Mouse (Mus musculus): ENCODE results near the gene Arid4b.

Arid4b gene

DNA sequence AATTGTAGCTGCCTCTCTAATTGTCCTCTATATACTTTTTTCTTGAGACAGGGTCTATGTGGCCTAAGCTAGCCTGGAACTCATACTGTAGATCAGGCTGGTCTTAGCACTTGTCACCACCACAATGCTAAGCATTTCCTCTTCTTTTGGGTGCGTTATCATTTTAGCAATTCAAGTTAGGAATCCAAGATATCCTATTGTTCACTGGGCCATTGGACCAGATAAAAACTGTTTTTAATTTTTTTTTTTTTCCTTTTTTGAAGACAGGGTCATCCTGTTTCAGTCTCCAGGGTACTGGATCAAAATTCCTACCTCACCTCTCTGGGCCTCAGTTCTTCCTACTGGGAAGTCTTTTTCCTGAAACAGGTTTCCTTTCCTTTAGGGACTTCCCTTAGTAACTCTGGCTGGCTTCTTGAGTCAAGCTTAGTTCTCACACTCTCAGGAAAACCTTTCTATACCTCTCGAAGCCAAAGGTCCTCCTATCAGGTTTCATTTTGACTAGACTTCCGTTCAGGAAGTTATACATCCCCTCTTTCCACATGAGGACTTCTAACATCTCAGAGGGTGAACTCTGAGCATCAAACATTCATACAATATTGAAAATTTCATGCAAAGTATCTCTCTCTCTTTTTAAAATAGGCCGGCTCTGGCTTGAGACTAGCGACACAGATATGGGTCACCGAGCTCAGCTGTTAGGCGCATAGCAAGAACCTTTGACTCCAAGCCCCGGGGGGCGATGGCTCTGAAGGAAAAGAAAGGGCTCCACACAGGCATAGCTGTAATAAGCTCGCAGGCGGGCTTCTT, 621 bp upstream of the Arid4b start:
- peak; percentile 34 for DNase-seq (ENCODE audit: low spot score)

DNA sequence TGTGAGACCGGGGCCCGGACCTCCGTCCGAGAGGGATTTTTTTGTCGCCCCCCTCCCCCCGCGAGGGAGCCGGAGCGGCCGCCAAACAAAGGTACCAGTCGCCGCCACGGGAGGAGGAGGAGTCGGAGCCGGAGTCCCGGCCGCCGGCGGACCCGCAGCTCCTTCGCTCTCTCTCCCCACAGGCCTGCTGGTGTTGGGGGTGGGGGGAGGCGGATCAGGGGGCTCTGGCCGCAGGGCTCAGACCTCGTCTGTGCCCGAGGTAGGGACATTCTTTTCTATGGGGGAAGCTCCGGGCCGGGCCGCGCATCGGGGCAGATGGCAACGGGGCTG, 875 bp downstream of the Arid4b start:
- no peak for DNase-seq (ENCODE audit: low spot score)

DNA sequence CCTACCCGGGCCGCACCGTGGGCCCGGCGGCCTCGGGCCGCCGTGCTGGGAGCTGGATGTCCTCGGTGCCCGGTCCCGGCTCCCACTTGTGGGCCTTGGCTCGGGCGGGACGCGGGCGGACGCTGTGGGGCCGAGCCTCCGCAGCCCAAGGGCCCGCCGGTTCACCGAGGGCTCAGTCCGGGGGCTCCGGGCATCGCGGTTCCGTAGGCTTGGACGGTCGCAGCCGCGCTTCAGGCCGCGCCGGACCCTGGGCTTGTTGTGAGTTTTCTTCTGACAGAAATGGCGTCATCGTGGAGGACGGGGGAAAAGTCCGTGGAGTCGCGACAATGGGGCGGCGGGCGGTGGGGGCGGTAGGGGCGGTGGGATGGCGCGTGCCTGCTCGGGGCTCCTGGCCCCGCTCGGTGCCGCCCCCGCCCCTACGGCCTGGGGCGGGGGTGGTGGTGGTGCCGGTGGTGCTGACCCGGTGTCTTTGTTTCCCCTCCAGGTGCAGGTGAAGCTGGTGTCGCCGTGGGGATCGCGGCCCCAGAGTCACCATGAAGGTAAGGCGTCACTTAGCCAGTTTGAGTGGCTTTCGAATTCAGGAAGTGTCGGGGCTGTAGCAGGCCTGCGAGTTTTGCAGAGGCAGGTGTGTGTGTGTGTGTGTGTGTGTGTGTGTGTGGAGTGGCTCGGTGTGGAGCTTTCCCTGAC, 1.5 kb downstream of the Arid4b start:
- DNase-seq (ENCODE audit: low spot score), result peak; percentile 18

DNA sequence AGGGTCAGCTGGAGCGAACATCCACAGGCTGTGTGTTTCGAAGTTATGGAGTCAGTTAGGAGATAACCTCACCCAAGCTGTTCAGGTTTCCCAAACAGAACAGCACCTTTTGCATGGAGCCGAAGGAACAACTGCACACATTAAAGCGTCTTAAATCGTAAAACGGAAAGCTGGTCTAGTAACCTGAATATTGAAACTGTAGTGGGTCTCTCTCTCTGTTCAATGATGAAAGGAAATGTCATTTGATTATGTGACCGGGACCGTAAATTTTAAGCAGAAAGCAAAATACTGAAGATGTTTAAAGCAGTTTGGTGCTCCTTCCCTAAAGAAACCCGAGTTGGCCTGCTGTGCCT, 2.0 kb downstream of the Arid4b start:
- peak; percentile 25 for DNase-seq (ENCODE audit: low spot score)

DNA sequence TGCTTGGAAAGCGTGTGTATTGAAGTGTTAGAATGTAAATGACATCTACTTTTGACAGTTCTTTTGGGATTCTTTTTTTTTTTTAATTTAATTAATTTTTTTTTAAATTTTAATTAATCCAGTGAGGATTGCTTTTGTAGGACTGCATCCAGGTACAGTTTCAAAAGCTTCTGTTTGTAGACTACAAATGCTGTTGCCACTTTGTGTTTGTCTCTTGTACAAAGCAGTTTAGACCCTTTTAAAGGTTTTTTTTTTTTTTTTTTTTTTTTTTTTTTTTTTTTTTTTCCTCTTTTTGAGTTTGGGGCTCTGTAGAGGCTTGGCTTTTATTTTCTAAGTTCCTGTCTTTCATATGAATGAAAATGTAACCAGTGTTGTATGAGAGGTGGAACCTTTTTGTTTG, 2.7 kb downstream of the Arid4b start:
- no peak for DNase-seq (ENCODE audit: low spot score)

DNA sequence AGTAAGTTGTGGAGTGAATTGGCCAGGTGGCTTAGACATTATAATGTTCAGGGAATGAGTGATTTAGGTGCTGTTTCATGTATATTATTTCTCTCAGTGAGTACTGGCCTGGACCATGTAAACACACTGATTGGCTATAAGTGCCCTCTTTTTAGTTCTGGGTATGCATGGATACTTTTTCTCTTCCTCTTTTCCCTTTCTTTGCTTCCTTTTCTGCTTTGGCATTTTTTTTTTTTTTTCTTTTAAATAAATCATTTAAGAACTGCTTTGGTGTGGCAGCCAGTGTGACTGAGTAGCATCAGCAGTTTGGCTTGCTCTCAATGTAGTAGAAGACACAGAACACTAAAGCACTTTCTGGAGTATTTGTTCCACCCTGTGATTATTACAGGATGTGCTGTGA, 5.0 kb downstream of the Arid4b start:
- no peak for DNase-seq (ENCODE audit: low spot score)

DNA sequence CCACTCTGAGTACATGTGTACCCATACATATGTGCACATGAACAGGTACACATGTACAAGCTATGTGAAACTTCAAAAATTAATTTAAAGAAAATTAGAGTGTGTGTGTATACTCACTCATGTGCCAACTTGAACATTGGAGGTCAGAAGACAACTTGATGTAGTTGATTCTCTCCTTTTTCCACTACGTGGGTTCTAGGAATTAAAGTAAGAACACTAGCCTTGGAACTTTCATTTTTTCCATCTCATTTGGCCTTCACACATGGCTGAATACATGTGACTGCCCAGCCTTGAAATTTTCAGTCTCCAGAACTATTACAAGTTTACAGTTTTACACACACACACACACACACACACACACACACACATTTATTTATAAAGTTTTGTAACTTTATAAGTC, 6.3 kb downstream of the Arid4b start:
- DNase-seq (ENCODE audit: low spot score), result no peak

DNA sequence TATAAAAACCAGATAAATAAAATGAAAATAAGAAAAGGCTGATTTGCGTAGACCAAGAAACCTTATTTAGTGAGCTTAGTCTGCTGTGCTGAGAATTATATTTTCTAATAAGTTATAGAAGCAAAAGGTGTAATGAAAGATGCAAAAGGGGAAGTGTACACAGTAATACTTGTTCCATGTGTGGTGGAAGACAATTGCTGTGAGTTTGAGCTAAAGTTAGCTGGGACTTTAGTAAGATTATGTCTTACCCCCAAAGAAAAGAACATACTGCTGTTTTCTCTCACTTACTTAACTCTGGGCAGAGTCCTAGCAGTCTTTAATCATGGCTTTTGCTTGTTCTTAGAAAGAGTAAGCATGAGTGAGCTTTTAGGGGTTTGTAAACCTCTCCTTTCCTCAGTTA, 11.3 kb downstream of the Arid4b start:
- no peak for DNase-seq (ENCODE audit: low spot score)

DNA sequence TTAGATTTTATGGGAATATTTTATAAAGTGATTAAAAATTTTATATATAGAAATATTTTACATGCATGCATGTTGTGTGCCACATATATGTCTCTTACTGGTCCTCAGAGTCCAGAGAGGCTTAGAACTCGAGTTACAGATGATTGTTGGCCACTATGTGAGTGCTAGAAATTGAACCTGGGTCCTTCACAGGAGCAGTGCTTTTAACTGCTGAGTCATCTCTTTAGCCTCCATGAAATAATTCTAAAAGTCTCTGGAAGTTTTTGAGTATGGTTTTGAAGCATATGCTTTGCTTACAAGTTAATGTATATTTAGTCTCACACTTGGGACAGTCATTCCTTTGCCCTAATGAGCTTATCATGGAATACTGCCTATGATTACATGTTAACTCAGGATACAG, 12.3 kb downstream of the Arid4b start:
- no peak for DNase-seq (ENCODE audit: low spot score)

DNA sequence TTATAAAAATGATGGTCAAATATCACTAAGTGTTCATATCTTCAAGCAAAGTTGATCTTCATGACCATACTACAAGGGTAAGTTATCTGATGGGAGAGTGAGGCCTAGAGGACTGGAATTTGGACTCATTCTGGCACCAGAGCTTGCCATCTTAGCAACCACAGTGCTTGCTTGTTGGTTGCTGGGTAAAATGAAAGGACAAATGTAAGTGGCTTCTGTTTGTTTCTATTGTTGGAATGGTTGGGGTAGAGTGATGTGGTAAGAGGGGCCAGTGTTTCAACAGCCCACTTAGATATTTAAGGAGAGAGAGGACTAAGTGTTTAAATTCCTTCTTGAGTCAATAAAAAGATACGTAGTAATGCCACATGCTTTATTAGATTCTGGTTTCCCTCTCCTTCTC, 25.6 kb downstream of the Arid4b start:
- DNase-seq (ENCODE audit: low spot score), result no peak

DNA sequence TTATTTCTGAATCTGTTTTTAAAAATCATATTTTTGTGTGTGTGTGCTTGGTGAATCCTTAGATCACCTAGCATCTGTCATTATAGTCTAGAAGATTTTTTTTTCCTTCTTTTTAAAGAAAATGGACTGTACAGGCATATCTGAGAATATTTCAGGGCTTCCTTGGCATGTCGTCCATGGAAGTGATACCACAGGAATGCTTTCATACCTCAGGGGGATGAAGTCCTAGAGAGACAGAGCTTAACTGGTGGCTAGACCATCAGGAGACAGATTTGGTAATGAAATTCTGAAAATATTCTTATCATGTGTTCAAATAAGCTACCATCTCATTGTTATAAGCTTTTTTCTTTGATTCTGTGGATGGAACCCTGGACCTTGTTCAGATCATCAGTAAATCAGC, 40.0 kb downstream of the Arid4b start:
- no peak for DNase-seq (ENCODE audit: low spot score)

DNA sequence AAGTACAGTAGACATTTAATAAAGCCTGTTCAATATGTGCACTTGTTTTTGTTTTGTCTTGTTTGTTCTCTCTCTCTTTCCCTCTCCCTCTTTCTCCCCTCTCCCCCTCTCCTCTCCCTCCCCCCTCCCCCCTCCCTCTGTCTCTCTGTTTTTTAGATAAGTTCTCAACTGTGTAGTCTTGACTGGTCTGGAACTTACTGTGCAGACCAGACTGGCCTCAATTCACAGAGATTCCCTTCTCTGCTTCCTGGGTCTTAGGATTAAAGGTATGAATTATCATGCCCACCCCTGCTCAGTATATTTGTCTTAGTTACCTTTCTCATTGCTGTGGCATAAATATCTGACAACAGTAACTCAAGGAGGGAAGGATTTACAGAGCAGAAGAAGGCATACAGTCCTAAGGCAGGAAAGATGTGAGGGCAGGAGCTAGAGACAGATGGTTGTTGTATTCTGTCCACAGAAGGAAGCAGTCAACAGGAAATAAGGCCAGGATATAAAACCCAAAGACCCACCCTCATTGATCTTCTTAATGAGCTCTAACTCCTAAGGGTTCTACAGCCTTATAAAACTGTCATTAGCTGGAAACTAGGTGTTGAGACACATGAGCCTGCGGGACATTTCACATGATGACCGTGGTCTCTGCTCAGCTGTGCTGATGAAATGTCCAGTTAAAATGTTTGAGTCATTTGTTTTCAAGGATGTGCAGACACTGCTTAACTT, 47.3 kb downstream of the Arid4b start:
- DNase-seq (ENCODE audit: low spot score), result no peak

DNA sequence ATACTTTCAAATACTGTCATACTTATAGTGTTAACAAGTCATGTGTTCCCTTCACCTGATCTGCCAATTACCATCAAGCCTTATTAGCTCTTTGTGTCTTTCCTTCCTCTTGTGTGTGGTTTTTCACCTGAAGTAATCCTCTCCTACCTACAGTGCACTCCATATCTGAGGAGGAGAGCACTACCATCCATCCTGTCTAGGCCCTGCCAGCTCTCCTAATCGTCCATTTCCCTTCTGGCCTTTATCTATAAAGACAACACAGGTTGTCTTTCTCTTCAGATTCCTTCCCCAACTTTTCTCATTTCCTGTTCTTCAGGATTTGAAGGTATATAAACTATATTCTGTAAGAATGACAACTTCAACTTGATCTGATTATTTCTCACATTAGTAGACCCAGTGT, 48.1 kb downstream of the Arid4b start:
- no peak for DNase-seq (ENCODE audit: low spot score)

DNA sequence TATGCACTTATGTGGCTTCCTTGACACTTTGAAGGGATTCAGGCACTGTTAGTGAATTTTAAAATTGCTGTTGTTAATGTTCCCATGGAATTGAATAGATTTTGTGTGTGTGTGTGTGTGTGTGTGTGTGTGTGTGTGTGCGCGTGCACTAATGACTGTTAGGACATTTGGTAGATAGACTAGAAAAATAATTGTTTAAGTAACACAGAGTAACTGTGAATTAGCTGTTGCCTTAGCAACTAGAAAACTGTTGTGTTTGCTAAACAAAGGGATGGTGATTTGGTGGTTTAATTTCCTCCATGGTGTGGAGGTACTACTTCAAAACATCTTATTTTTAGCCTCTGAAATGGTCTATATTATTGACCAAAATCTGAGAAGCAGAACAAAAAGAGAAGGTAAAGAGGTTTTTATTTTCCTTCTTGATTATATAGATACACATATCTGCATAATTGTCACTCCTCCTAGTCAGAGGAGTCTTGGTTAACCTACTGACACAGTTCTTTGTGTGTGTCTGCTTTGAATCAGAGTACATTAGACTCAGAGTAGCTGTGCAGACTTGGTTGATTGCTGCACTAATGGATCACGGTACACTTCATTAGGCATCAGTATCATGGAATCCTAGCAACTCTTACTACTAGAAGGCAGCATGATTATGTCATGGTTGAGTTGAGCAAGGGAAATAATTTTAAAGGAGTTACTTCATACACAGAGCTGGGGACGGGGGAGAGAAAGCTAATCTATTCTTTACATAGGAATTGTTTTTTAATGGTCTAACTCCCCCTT, 50.9 kb downstream of the Arid4b start:
- no peak for DNase-seq (ENCODE audit: low spot score)

DNA sequence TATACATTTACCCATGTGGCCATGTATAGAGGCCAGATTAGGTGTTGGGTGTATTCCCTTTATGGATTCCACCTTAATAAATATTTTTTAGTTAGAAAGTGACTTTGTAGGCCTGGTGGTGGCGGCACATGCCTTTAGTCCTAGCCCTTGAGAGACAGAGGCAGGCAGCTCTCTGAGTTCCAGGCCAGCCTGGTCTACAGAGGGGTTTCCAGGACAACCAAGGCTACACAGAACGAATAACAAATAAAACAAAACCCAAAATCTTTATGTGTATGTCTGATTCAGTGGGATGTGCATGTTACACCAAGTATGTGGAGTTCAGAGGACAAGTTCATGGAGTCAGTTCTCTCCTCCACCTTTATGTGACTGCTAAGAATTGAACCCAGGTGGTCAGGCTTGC, 52.8 kb downstream of the Arid4b start:
- DNase-seq (ENCODE audit: low spot score), result no peak

DNA sequence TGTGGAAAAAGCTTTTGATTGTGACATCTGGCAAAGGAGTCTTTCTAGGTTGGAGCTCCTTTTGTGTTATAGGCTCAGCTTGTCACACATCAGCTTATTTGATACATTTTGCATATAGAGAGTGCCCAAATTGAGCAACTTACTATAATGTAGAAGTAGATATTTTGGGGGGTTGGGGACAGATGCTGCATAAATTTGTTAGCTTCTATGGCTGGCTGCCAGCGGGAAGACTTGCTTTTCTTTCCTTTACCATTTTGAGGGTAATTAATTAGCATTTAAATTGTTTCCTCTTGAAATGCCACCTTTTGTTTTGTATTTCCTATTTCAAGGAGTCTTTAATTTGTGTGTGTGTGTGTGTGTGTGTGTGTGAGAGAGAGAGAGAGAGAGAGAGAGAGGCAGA, 68.6 kb downstream of the Arid4b start:
- no peak for DNase-seq (ENCODE audit: low spot score)

DNA sequence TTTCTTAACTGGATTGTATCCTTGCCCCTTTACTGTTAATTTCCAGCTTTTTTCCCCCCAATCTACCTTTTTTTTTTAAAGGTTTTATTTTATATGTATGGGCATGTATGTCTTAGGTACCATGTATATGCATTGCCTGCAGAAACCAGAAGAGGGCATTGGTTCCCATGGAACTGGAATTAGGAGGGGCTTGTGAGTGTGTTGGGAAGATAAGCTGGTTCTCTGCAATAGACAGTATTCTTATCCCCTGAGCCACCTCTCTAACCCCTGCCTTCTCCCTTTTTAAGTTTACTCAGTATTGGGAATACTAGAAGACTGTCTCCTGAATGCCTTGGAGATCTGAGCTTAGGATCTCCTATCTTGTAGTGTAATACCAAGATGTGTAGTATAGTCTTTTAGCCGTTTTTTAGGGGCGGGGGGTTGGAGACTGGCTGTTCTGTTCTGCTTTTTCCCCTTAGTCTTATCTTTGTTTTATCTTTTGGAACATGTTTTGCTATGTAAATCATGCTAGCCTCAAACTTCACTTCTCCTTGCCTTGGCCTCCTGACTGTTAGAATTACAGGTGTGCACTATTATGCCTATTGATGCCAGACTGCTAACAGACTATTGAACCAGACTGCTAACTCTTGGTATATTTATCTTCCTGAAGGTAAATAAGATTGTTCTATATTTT, 79.4 kb downstream of the Arid4b start:
- DNase-seq (ENCODE audit: low spot score), result no peak

DNA sequence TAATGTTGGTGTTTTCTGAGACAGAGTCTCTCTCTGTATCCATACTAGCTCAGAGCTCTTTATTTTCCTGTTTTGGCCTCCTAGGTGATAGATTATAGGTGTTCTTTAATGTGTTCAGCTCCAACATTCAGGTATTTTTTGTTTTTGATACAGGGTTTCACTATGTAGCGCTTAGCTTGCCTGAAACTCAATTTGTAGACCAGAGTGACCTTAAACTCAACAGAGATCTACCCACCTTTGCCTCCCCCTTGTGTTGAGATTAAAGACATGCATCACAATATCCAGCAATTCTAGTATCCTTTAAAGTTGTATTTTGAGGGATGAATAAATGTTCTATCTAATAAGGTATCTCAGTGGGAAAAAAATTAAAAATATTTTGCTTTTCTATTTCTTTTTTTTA, 115.0 kb downstream of the Arid4b start:
- DNase-seq (ENCODE audit: low spot score), result peak; percentile 23

DNA sequence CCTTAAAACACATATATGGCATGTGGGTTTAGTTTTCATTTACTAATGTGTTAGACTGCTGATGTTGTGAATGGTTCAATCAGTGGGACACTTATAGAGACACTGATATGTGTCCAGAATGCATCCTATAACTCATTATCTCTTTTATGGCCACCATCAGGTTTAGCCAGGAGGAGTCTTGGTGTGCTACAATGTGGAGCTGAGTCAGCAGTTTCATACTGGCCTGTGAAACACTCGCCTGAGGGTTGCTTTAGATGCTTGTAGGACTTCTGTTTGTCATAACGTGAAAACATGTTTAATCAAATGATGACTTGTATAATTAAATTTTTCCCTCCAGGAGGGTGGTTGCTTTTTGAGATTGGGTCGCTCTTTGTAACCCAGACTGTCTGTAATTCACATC, 116.6 kb downstream of the Arid4b start:
- DNase-seq (ENCODE audit: low spot score), result no peak

DNA sequence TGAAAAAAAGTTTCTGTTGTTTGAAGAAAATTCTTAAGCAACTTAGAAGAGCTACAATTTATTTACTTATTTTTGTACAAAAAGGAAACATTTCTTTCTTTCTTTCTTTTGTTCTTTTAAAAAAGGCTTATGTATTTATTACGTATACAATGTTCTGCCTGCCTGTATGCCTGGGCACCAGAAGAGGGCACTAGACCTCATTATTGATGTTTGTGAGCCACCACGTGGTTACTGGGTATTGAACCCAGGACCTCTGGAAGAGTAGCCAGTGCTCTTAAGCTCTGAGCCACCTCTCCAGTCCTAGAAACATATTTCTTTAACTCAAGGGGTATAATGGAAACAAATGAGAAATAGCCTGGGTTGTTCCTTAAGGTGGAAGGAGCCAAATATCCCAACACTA, 182.9 kb downstream of the Arid4b start:
- DNase-seq (ENCODE audit: low spot score), result no peak

Measured in adipocyte (in vitro differentiated cells).